Comparison of ENCODE assay signal across 7 mouse cellular contexts in the genomic region with DNA sequence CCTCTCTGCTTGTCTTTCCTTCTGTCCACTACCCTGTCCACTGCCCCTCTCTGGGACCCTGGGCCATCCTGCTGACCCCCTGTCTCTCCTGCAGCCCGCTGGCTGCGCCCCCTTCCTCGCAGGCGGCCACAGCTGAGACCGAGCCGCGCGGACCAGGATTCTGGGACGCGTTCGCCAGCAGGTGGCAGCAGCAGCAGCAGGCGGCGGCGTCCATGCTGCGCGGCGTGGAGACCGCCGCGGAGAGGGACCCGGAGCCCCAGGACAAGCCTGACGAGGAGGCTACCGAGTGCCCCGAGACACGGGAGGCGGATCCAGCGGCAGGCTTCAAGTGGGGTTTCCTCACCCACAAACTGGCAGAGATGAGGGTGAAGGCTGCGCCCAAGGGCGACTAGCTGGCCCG. TPM values are rescaled to one million over a fixed set of nuclear protein-coding genes. Genes with fewer than 3 reads are reported as not detected.
A peak's percentile ranks its signal among the peaks of the same experiment; 100 is the strongest.
DNase-seq lines count a peak whose midpoint lies in the region; ATAC-seq lines count a peak whose summit lies in the region.

No protein-coding gene starts in this region.

- H3K27me3 ChIP-seq in hindbrain, embryonic 16.5 days (replicated peaks; ENCODE audit: control insufficient read depth, insufficient read depth, low read length), result peaks cover 27% of the 10 kb centered on the region
- H3K27me3 ChIP-seq in limb, embryonic 10.5 days (ENCODE audit: low read depth, poor library complexity, severe bottlenecking), result peaks cover 87% of the 10 kb centered on the region
- peaks cover 86% of the 10 kb centered on the region for H3K27me3 ChIP-seq in midbrain, embryonic 12.5 days

- peaks cover 37% of the 10 kb centered on the region for H3K4me1 ChIP-seq in hindbrain, embryonic 16.5 days (ENCODE audit: control insufficient read depth, insufficient read depth, low read depth, low read length)
- peaks cover 70% of the 10 kb centered on the region for H3K4me1 ChIP-seq in limb, embryonic 10.5 days
- peaks cover 66% of the 10 kb centered on the region for H3K4me1 ChIP-seq in midbrain, embryonic 12.5 days

- under 1% methylated on average over 30 of the region's 30 CpGs for WGBS in hindbrain, embryonic 16.5 days
- 1% methylated on average over 30 of the region's 30 CpGs for WGBS in limb, embryonic 10.5 days
- WGBS in midbrain, embryonic 12.5 days, result 0% methylated on average over 30 of the region's 30 CpGs

- DNase-seq in NIH3T3 (ENCODE audit: low read depth), result peak; percentile 62
- DNase-seq in cerebellum, postnatal 10 days, result peak; percentile 79 to 82
- peak; percentile 64 to 72 for DNase-seq in frontal cortex, postnatal 36 days (ENCODE audit: low spot score in 2 of 2)
- DNase-seq in limb, embryonic 10.5 days (ENCODE audit: low spot score), result peak; percentile 91
- peak; percentile 44 for DNase-seq in spleen, adult 12 weeks (ENCODE audit: low spot score)

- peak overlapping the region; percentile 84 for H3K9ac ChIP-seq in hindbrain, embryonic 16.5 days (ENCODE audit: low read depth, low read length)
- peak overlapping the region; percentile 24; the same call in 1 of the 2 replicates for H3K9ac ChIP-seq in midbrain, embryonic 12.5 days (replicated peaks)

- H3K27ac ChIP-seq in hindbrain, embryonic 16.5 days (ENCODE audit: low read depth, low read length), result no peak overlapping the region
- peak overlapping the region; percentile 88 for H3K27ac ChIP-seq in limb, embryonic 10.5 days
- H3K27ac ChIP-seq in midbrain, embryonic 12.5 days (replicated peaks), result no peak overlapping the region

- no peaks in the 10 kb centered on the region for H3K36me3 ChIP-seq in hindbrain, embryonic 16.5 days (ENCODE audit: control insufficient read depth, insufficient read depth, low read length)
- no peaks in the 10 kb centered on the region for H3K36me3 ChIP-seq in limb, embryonic 10.5 days
- no peaks in the 10 kb centered on the region for H3K36me3 ChIP-seq in midbrain, embryonic 12.5 days

- H3K9me3 ChIP-seq in hindbrain, embryonic 16.5 days (ENCODE audit: control insufficient read depth, low read length), result no peaks in the 10 kb centered on the region
- no peaks in the 10 kb centered on the region for H3K9me3 ChIP-seq in limb, embryonic 10.5 days (replicated peaks)
- H3K9me3 ChIP-seq in midbrain, embryonic 12.5 days, result no peaks in the 10 kb centered on the region

- peak overlapping the region; percentile 84 for H3K4me2 ChIP-seq in hindbrain, embryonic 16.5 days (ENCODE audit: low read length)
- H3K4me2 ChIP-seq in midbrain, embryonic 12.5 days (replicated peaks), result peak overlapping the region; percentile 86

- ATAC-seq in hindbrain, embryonic 16.5 days, result peak; percentile 32; the same call in 1 of the 2 replicates
- ATAC-seq in midbrain, embryonic 12.5 days (ENCODE audit: low FRiP score, low read depth), result peak; percentile 62; the same call in 1 of the 2 replicates

- peak overlapping the region; percentile 62 for H3K4me3 ChIP-seq in hindbrain, embryonic 16.5 days (ENCODE audit: low read length)
- H3K4me3 ChIP-seq in limb, embryonic 10.5 days, result peak overlapping the region; percentile 61
- H3K4me3 ChIP-seq in midbrain, embryonic 12.5 days, result peak overlapping the region; percentile 51

RNA-seq across cellular contexts. Expression of a gene that starts 2.9 kb away (rescaled TPM):
- 0.94 and 1.1 TPM in 2 replicates for polyA plus RNA-seq in hindbrain, embryonic 16.5 days (2015; fragmentation: Nextera tagmentation; extraction: Ambion mirVana)
- polyA plus RNA-seq in limb, embryonic 10.5 days (2016; fragmentation: Nextera tagmentation; extraction: Ambion mirVana), result not detected in 2 replicates
- polyA plus RNA-seq in midbrain, embryonic 12.5 days (2016; fragmentation: Nextera tagmentation; extraction: Ambion mirVana), result not detected in 2 replicates

RNA-seq across cellular contexts. Expression of a gene that starts 4.3 kb away (rescaled TPM):
- 15.7 and 16.9 TPM in 2 replicates for polyA plus RNA-seq in hindbrain, embryonic 16.5 days (2015; fragmentation: Nextera tagmentation; extraction: Ambion mirVana)
- polyA plus RNA-seq in limb, embryonic 10.5 days (2016; fragmentation: Nextera tagmentation; extraction: Ambion mirVana), result 9.2 and 10.9 TPM in 2 replicates
- polyA plus RNA-seq in midbrain, embryonic 12.5 days (2016; fragmentation: Nextera tagmentation; extraction: Ambion mirVana), result 5.7 and 6.0 TPM in 2 replicates

RNA-seq across cellular contexts. Expression of a gene that starts 4.3 kb away (rescaled TPM):
- polyA plus RNA-seq in hindbrain, embryonic 16.5 days (2015; fragmentation: Nextera tagmentation; extraction: Ambion mirVana), result 13.3 and 14.7 TPM in 2 replicates
- polyA plus RNA-seq in limb, embryonic 10.5 days (2016; fragmentation: Nextera tagmentation; extraction: Ambion mirVana), result 19.0 and 23.5 TPM in 2 replicates
- 17.7 and 19.6 TPM in 2 replicates for polyA plus RNA-seq in midbrain, embryonic 12.5 days (2016; fragmentation: Nextera tagmentation; extraction: Ambion mirVana)

RNA-seq across cellular contexts. Expression of a gene that starts 6.2 kb away (rescaled TPM):
- 0.50 and 0.60 TPM in 2 replicates for polyA plus RNA-seq in hindbrain, embryonic 16.5 days (2015; fragmentation: Nextera tagmentation; extraction: Ambion mirVana)
- 0.60 and 0.79 TPM in 2 replicates for polyA plus RNA-seq in limb, embryonic 10.5 days (2016; fragmentation: Nextera tagmentation; extraction: Ambion mirVana)
- polyA plus RNA-seq in midbrain, embryonic 12.5 days (2016; fragmentation: Nextera tagmentation; extraction: Ambion mirVana), result 0.23 and 0.76 TPM in 2 replicates

RNA-seq across cellular contexts. Expression of a gene that starts 11.5 kb away (rescaled TPM):
- 0.10 and 0.21 TPM in 2 replicates for polyA plus RNA-seq in hindbrain, embryonic 16.5 days (2015; fragmentation: Nextera tagmentation; extraction: Ambion mirVana)
- polyA plus RNA-seq in limb, embryonic 10.5 days (2016; fragmentation: Nextera tagmentation; extraction: Ambion mirVana), result 0.76 and 1.1 TPM in 2 replicates
- 0.26 and 0.46 TPM in 2 replicates for polyA plus RNA-seq in midbrain, embryonic 12.5 days (2016; fragmentation: Nextera tagmentation; extraction: Ambion mirVana)
